Mouse (Mus musculus) forebrain, embryonic 12.5 days (tissue): ENCODE results near the gene Ociad1. TPM values are rescaled to one million over a fixed set of nuclear protein-coding genes. Genes with fewer than 3 reads are reported as not detected.

Experiments used
- polyA plus RNA-seq: library from polyadenylated mRNA; unstranded; fragments of >200 nt; fragmentation: Nextera tagmentation; extraction: Ambion mirVana; gene quantifications from 2 replicates; pipeline ENCODE4 v1.2.1, GENCODE M21; 2016

The Ociad1 gene
- polyA plus RNA-seq, 1 experiment from 2014 or later = 182 TPM

Other genes starting within 250 kb of the Ociad1 start
- 49.7 and 53.4 TPM in 2 replicates for gene Fryl, start 36.2 kb upstream of the Ociad1 start, polyA plus RNA-seq
- gene Ociad2, start 48.2 kb downstream of the Ociad1 start, polyA plus RNA-seq = 11.9 and 12.1 TPM in 2 replicates
- gene Cwh43, start 113.3 kb downstream of the Ociad1 start, polyA plus RNA-seq = 0.08 TPM in 2 replicates
- gene Dcun1d4, start 188.2 kb downstream of the Ociad1 start, polyA plus RNA-seq = 59.4 and 60.9 TPM in 2 replicates